Mouse (Mus musculus) large intestine, adult 2 months (tissue): ENCODE results near the gene Il1rn. TPM values are rescaled to one million over a fixed set of nuclear protein-coding genes. Genes with fewer than 3 reads are reported as not detected.

ENCODE experiments used
- DNase-seq: peaks from one replicate; pipeline ENCODE4 v3.0.0-alpha.2; 2012; ENCODE audit warnings: low read depth, low spot score
- WGBS: fragments of 180-500 bp; shearing (Covaris S2); methylation state at CpG from one replicate; pipeline ENCODE4 v1.1.7; 2018; 5-methylcytosine and 5-hydroxymethylcytosine counted together
- polyA plus RNA-seq: library from polyadenylated mRNA; depleted of rRNA; stranded (reverse); fragments of >200 nt; gene quantifications from 2 replicates; pipeline ENCODE4 v1.2.3, GENCODE M21; 2012; rRNA removed

Il1rn gene
- 2.9 and 3.4 TPM in 2 replicates for polyA plus RNA-seq

- no peak for DNase-seq
- WGBS = 20% methylated on average over 2 of the region's 2 CpGs
Observed at GRCm38 (mm10) chr2:24336545-24336944, at the start of gene Il1rn. TSS of gene Il1rn (plus strand) at chr2:24336853.

GRCm38 (mm10) chr2:24290896-24291295, 45.8 kb upstream of the Il1rn start, which contains the start of gene Il1f10:
TSS of gene Il1f10 (plus strand) at chr2:24291196.
- WGBS = 72% methylated on average over 5 of the region's 5 CpGs

GRCm38 (mm10) chr2:24294616-24295015, 42.0 kb upstream of the Il1rn start:
- 23% methylated on average over 1 of the region's 1 CpGs for WGBS
- no peak for DNase-seq

More at GRCm38 (mm10) chr2:24290896-24291295, 45.8 kb upstream of the Il1rn start, which contains the start of gene Il1f10:
- DNase-seq = no peak

- WGBS = 2% methylated on average over 3 of the region's 3 CpGs
Observed at GRCm38 (mm10) chr2:24296837-24297236, 39.8 kb upstream of the Il1rn start.

GRCm38 (mm10) chr2:24311302-24312001, 25.2 kb upstream of the Il1rn start:
- DNase-seq = no peak

More at GRCm38 (mm10) chr2:24296837-24297236, 39.8 kb upstream of the Il1rn start:
- DNase-seq = peak; percentile 55

GRCm38 (mm10) chr2:24316919-24317318, 19.7 kb upstream of the Il1rn start:
- 28% methylated on average over 1 of the region's 1 CpGs for WGBS
- peak; percentile 38 for DNase-seq

More at GRCm38 (mm10) chr2:24311302-24312001, 25.2 kb upstream of the Il1rn start:
- 46% methylated on average over 6 of the region's 6 CpGs for WGBS

DNA sequence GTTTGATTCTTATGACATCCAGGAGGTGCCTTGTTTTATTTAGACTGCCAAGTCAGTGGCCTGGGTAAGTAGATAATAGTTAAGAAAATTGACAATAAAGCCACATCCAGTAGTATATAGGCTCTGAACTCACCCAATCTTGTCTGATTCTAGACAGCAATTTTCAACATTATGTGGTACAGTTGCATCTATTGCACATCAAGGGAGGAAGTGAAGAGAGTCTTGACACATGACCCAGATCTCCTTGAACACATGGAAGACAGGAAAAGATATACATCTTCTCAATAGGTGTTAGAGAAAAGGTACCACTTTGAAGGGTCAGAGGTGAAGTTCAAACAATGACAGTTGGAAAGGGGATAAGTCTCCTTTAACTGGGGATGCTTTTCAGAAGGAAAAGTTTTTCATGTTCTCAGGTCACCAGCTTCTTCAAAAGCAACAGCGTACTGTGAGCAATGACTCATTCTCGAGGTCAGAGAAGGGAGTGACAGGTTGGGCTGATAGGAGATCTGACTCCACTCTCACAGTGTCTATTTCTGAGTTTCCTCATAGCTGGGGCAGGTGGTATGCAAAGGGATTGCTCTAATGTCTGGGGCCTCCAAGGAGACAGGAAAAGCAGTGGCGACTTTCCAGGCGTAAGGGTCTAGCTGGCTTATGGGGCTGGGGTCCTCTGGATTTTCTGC, 18.6 kb upstream of the Il1rn start:
- WGBS = 53% methylated on average over 4 of the region's 4 CpGs
- no peak for DNase-seq

DNA sequence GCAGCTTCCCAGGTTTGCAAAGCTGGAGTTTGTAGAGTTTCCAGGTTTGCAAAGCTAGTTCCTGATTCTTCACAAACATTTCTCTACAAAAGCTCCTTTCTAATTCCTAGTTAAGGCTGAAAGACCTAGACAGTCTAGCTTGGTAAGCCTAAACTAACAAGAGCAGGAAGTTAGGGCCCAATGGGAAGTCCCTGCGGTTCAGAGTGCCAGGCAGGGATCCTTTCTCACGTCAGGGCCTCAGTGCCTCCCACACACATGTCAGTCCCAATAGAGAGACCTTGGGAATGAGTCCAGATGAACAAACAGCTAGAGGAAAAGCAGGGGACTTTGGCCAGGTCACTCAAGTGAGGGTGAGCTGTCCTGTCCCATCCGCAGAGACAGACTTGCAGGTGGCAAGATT, 1.3 kb upstream of the Il1rn start:
- DNase-seq = no peak
- 12% methylated on average over 3 of the region's 3 CpGs for WGBS

DNA sequence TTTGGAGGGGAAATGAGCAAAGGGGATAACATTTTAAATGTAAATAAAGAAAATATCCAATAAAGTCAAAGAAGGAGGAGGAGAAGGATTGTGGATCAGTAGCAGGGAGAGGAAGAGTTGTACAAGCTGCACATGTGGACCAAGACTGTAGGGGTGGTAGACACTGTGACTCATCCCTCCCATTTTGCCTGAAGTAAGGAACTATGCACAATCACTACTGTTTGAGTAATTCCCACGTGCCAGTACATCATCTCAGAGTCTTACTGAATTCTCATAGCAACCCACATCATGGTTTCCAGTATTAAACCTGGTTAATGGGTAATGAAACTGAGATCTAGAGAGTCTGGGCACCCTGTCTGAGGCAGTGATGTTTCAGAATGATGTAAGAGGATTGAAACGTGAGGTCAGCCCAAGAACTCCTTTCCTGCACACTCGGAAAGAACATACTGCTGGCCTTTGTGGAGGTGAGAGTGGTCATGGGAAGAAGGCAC, 4.8 kb downstream of the Il1rn start:
- DNase-seq = no peak
- WGBS = 63% methylated on average over 3 of the region's 3 CpGs

GRCm38 (mm10) chr2:24344619-24345018, 8.0 kb downstream of the Il1rn start:
- WGBS = 70% methylated on average over 4 of the region's 4 CpGs
- no peak for DNase-seq

- DNase-seq = no peak
- 80% methylated on average over 8 of the region's 8 CpGs for WGBS
Observed at GRCm38 (mm10) chr2:24345056-24345455, 8.4 kb downstream of the Il1rn start.

- no peak for DNase-seq
- WGBS = 93% methylated on average over 1 of the region's 1 CpGs
Observed at GRCm38 (mm10) chr2:24347926-24348325, 11.3 kb downstream of the Il1rn start.

DNA sequence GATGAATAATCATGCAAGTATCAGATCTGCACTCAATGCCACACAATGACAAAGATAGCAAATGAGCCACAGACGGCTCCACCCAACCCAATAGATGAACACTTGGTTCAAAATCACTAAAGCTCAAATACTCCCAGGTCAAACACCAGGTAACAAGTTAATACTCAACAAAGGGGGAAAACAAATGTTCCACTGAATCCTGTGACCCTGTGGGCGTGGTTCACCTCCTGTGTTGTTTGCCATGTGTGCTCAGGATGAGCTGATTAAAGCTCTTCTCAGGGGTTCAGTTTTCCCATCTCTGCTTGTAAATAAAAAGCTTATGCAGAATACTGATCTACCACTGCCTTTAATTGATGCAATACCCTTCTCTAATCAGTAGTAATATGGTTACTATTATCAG, 14.5 kb downstream of the Il1rn start:
- DNase-seq = no peak

DNA sequence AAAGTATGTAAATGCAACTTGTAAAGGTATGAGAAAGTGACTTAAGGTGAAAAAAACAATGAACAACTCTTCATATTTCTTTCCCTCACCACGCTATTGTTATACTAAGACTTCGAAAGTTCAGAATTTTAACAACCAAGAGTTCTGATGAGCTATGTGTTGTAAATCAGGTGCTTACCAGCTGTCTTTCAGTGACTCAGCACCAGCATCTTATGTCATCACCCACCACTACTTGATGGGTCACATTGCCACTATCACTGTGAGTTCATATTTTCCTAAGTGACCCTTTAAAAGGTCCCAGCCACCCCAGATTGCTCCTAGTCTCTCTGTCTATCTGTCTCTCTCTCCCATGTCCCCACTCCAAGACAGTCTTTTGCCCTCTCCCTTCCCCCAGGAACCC, 16.4 kb downstream of the Il1rn start:
- no peak for DNase-seq
- WGBS = 92% methylated on average over 2 of the region's 2 CpGs

More for the DNA sequence above, 14.5 kb downstream of the Il1rn start:
- WGBS = 65% methylated on average over 2 of the region's 2 CpGs

DNA sequence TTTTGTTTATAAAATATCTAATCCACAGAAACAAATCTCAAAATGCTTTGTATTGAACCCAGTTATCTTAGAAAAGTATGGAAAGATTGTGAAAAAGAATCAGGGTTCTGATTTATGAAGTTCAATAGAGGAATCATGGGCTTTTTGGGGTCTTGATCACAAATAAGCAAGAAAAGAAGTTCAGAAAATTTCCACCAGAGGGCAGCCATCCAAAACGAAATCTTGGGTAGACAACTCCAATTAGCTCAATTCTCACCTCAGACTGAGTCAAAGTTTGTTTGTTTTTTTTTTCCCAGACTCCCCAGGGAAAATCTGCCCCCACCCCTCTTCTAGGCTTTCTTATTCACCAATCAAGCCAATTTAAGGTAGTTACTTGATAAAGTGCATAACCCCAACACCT, 21.0 kb downstream of the Il1rn start:
- no peak for DNase-seq
- WGBS = 10% methylated on average over 1 of the region's 1 CpGs

DNA sequence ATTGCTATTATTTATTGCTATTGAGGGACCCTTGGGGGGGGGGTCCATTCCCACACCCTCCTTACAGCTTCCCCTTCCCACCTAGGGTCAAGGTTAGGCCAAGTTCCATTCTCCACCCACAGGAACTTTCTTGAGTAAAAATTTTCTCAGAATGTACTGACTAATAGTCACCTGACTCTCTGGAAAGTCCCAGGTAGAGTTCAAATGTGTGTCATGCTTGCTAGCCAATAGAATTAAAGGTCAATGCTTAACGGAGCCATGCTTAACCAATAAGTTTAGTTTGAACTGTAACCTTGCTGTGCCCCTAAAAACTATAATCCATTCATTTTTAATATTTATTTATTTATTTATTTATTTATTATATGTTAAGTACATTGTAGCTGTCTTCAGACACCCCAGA, 22.7 kb downstream of the Il1rn start:
- no peak for DNase-seq
- 61% methylated on average over 1 of the region's 1 CpGs for WGBS

GRCm38 (mm10) chr2:24363818-24364217, 27.2 kb downstream of the Il1rn start:
- 41% methylated on average over 3 of the region's 3 CpGs for WGBS
- no peak for DNase-seq

DNA sequence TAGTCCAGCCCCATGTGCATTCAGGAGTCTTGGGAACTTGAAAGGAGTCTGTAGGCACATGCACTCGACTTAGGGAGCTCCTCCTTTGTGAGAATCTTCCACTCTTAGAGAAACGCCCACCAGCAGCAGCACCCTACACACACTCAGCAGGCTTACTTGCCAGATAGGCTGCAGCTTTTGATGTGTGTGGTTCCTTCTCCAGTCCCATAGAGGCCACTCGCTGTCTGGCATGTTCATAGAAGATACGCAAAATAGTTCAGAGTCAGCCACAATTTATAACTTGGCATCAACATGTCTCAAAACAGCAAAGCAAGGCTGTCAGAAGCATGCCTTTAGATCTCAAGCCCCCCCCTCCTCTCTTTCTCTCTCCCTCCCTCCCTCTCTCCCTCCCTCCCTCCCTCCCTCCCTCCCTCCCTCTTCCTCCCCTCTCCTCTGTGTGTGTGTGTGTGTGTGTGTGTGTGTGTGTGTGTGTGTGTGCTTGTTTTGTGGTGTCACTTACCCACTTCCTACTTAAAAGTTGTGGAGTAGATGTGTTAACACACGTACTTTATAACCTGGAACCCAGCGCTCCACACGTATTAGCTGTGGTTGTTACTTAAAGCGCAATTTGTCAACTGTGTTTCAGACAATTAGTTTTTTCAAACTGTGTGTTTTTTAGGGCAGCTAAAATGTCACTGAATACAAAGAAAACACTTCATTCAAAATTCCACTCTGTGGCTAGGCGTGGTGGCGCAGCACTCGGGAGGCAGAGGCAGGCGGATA, 29.7 kb downstream of the Il1rn start:
- no peak for DNase-seq
- WGBS = 68% methylated on average over 12 of the region's 12 CpGs

GRCm38 (mm10) chr2:24367030-24367894, 30.6 kb downstream of the Il1rn start, which contains the start of gene Psd4:
TSS of gene Psd4 (plus strand) at chr2:24367580.
- WGBS = 2% methylated on average over 47 of the region's 47 CpGs

More at GRCm38 (mm10) chr2:24367030-24367894, 30.6 kb downstream of the Il1rn start, which contains the start of gene Psd4:
- DNase-seq = peak; percentile 61
